Mouse (Mus musculus): ENCODE results near the gene Hlcs. TPM values are rescaled to one million over a fixed set of nuclear protein-coding genes. Genes with fewer than 3 reads are reported as not detected.

The Hlcs gene
- polyA plus RNA-seq, 1 experiment from 2014 or later: 8.4 TPM

- peaks cover 76% of the 10 kb centered on the region for H3K27me3 ChIP-seq (ENCODE audit: control insufficient read depth, insufficient read depth, low read length)
- no peak overlapping the region for H3K4me3 ChIP-seq (ENCODE audit: low read depth, low read length)
- H3K4me2 ChIP-seq (ENCODE audit: low read depth, severe bottlenecking): no peak overlapping the region
These were observed 218.9 kb downstream of the Hlcs start for GRCm38 (mm10) chr16:94094251-94095108.

DNA sequence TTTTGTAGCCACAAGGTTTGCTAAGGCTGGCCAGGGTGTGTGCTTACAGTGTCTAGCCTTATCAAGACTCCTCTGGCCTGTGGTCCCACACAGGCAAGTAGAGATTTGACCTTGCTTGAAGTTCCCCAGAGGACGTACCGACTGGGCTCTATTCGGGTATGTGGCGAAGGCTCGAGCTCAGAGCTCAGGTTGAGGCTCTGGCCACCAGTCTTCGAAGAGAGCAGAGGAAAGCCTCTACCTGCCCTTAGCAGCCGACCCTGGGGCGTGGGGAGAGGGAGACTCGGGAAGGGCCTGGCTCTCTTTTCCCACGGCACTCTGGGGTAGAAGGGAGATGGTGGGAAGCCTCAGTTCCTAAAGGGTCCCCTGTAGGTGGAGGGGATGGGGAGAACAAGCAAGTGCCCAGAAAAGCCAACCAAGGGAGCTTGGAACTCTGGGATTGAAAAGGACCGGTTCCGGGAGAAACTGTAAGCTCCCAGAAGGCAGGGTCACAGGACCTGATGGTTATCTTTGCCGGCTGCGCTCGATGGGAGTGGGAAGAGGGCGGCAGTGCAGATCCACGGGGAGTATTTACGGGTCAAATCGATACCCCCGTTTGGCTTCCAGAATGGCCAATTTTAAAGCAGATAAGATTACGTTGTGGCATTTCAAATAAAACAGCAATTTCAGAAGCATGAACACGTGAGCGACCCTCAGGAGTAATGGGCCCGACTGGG lies 220.1 kb downstream of the Hlcs start:
- 1% methylated on average over 24 of the region's 24 CpGs for WGBS
- peaks cover 11% of the 10 kb centered on the region; the same call in 1 of the 2 replicates for H3K4me1 ChIP-seq (ENCODE audit: control insufficient read depth, insufficient read depth, low read length)
- no peak overlapping the region for H3K27ac ChIP-seq (replicated peaks; ENCODE audit: low read depth, low read length)
- no peak overlapping the region for H3K4me2 ChIP-seq (ENCODE audit: low read depth, severe bottlenecking)
- no peak for ATAC-seq (ENCODE audit: insufficient number of reproducible peaks, low FRiP score, low TSS enrichment, low read depth)
- no peaks in the 10 kb centered on the region for H3K36me3 ChIP-seq (ENCODE audit: control insufficient read depth, insufficient read depth, low read length)
- no peak overlapping the region for H3K4me3 ChIP-seq (ENCODE audit: low read depth, low read length)
- H3K9me3 ChIP-seq (ENCODE audit: control insufficient read depth, low read length): no peaks in the 10 kb centered on the region
- peaks cover 84% of the 10 kb centered on the region for H3K27me3 ChIP-seq (ENCODE audit: control insufficient read depth, insufficient read depth, low read length)
- no peak overlapping the region for H3K9ac ChIP-seq (ENCODE audit: low read length)
- DNase-seq (ENCODE audit: low spot score): peak; percentile 64

More at GRCm38 (mm10) chr16:94094251-94095108, 218.9 kb downstream of the Hlcs start:
- peaks cover 11% of the 10 kb centered on the region; the same call in 1 of the 2 replicates for H3K4me1 ChIP-seq (ENCODE audit: control insufficient read depth, insufficient read depth, low read length)
- DNase-seq (ENCODE audit: low spot score): peak; percentile 65
- no peak overlapping the region for H3K27ac ChIP-seq (replicated peaks; ENCODE audit: low read depth, low read length)
- no peaks in the 10 kb centered on the region for H3K36me3 ChIP-seq (ENCODE audit: control insufficient read depth, insufficient read depth, low read length)
- no peak for ATAC-seq (ENCODE audit: insufficient number of reproducible peaks, low FRiP score, low TSS enrichment, low read depth)
- H3K9ac ChIP-seq (ENCODE audit: low read length): no peak overlapping the region
- under 1% methylated on average over 48 of the region's 48 CpGs for WGBS
- no peaks in the 10 kb centered on the region for H3K9me3 ChIP-seq (ENCODE audit: control insufficient read depth, low read length)

- Histone ChIP-seq H3K9ac (ENCODE audit: low read length) (no peak overlapping the region), H3K27ac (replicated peaks; ENCODE audit: low read depth, low read length) (no peak overlapping the region), H3K4me2 (ENCODE audit: low read depth, severe bottlenecking) (no peak overlapping the region), H3K4me1 (ENCODE audit: control insufficient read depth, insufficient read depth, low read length) (peaks cover 6% of the 10 kb centered on the region; the same call in 1 of the 2 replicates), H3K9me3 (ENCODE audit: control insufficient read depth, low read length) (no peaks in the 10 kb centered on the region), H3K27me3 (ENCODE audit: control insufficient read depth, insufficient read depth, low read length) (peaks cover 84% of the 10 kb centered on the region), H3K36me3 (ENCODE audit: control insufficient read depth, insufficient read depth, low read length) (no peaks in the 10 kb centered on the region), H3K4me3 (ENCODE audit: low read depth, low read length) (no peak overlapping the region)
- DNase-seq (ENCODE audit: low spot score) (peak; percentile 42), ATAC-seq (ENCODE audit: insufficient number of reproducible peaks, low FRiP score, low TSS enrichment, low read depth) (no peak)
- WGBS: under 1% methylated on average over 12 of the region's 12 CpGs
These were observed 220.7 kb downstream of the Hlcs start for GRCm38 (mm10) chr16:94092511-94093150.

DNA sequence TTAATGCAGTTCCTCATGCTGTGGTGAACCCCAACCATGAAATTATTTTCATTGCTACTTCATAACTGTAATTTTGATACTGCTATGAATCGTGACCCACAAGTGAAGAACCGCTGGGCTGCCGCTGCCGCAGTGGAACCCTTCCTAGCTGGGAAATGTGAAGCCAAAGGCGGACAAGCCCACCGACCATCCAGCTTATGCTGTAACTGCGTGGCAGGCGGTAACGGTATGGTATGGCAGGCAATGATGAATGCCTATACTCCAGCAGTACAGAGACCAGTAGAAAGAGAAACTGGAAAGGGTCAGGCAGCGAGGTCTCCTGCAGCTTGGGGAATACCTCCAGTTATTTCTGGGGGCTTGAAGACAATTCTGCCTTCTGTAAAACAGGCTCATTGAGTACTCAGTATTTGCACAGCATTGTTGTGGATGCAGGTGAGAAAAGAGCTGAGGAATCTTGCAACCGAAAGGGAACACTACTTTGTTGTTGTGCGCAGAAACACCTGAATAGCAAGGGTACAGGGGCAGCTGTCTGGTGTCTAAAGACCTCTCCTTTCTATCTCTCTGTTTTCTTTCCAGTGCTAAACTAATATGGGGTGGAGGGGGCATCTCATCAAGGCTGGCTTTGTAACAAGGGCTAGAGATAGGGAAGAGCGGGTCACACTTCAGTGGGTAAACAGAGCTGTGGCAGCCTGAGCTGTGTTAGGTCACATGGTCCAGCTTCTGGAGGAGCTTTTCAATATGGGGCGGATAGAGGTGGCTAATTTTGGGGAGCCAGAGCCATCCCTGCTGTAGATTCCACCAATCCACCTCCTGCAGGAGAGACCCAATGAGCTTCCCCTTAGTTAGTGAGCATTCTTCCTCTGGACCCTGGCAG lies 224.3 kb downstream of the Hlcs start:
- peak; percentile 51 for DNase-seq (ENCODE audit: low spot score)
- no peak overlapping the region for H3K4me3 ChIP-seq (ENCODE audit: low read depth, low read length)

GRCm38 (mm10) chr16:94088226-94088748 lies 225.1 kb downstream of the Hlcs start:
- Histone ChIP-seq H3K36me3 (ENCODE audit: control insufficient read depth, insufficient read depth, low read length) (no peaks in the 10 kb centered on the region), H3K27me3 (ENCODE audit: control insufficient read depth, insufficient read depth, low read length) (peaks cover 90% of the 10 kb centered on the region), H3K27ac (replicated peaks; ENCODE audit: low read depth, low read length) (no peak overlapping the region), H3K4me2 (ENCODE audit: low read depth, severe bottlenecking) (no peak overlapping the region), H3K9me3 (ENCODE audit: control insufficient read depth, low read length) (no peaks in the 10 kb centered on the region), H3K9ac (ENCODE audit: low read length) (no peak overlapping the region), H3K4me1 (ENCODE audit: control insufficient read depth, insufficient read depth, low read length) (peaks cover 15% of the 10 kb centered on the region; the same call in 1 of the 2 replicates), H3K4me3 (ENCODE audit: low read depth, low read length) (no peak overlapping the region)
- no peak for ATAC-seq (ENCODE audit: insufficient number of reproducible peaks, low FRiP score, low TSS enrichment, low read depth)
- DNase-seq (ENCODE audit: low spot score): peak; percentile 52
- 3% methylated on average over 11 of the region's 11 CpGs for WGBS

More for the DNA sequence above, 224.3 kb downstream of the Hlcs start:
- ATAC-seq (ENCODE audit: insufficient number of reproducible peaks, low FRiP score, low TSS enrichment, low read depth): no peak
- 3% methylated on average over 14 of the region's 14 CpGs for WGBS
- no peak overlapping the region for H3K9ac ChIP-seq (ENCODE audit: low read length)
- peaks cover 91% of the 10 kb centered on the region for H3K27me3 ChIP-seq (ENCODE audit: control insufficient read depth, insufficient read depth, low read length)
- H3K4me1 ChIP-seq (ENCODE audit: control insufficient read depth, insufficient read depth, low read length): peaks cover 15% of the 10 kb centered on the region; the same call in 1 of the 2 replicates
- H3K9me3 ChIP-seq (ENCODE audit: control insufficient read depth, low read length): no peaks in the 10 kb centered on the region
- no peaks in the 10 kb centered on the region for H3K36me3 ChIP-seq (ENCODE audit: control insufficient read depth, insufficient read depth, low read length)
- no peak overlapping the region for H3K4me2 ChIP-seq (ENCODE audit: low read depth, severe bottlenecking)
- H3K27ac ChIP-seq (replicated peaks; ENCODE audit: low read depth, low read length): no peak overlapping the region

DNA sequence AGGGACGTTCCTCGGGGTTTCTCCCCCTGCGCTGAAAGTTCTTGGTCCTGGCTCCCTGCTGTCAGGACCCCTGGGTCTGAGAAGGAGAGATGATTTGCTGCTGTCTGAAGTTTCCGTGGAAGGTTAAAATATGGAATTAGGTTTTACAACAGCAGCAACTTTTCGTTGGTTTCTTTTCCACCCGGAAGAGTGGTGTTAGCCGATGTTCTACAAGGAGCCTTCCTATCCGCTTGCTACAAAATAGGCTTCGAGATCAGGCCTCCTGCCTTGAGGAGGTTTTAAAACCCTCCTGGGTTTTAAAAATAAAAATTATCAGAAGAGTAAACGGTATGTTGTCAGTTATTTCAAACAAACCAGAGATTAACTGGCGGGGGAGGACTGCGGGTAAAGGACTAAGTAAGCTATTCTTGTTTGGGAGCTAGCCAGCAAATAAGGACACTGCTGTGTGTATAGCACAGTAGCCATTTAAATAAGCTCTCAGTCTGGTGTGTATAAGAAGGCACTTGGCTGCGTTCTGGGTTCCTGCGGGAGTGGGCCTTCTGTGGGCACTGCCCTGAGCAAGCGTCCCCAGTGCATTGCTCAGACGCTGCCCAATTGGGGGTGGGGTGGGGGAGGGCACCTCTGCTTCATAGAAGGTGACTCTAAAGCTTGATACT lies 225.7 kb downstream of the Hlcs start:
- peaks cover 15% of the 10 kb centered on the region; the same call in 1 of the 2 replicates for H3K4me1 ChIP-seq (ENCODE audit: control insufficient read depth, insufficient read depth, low read length)
- DNase-seq (ENCODE audit: low spot score) (peak; percentile 53), ATAC-seq (ENCODE audit: insufficient number of reproducible peaks, low FRiP score, low TSS enrichment, low read depth) (no peak)
- peak overlapping the region; percentile 16; the same call in 1 of the 2 replicates for H3K4me2 ChIP-seq (ENCODE audit: low read depth, severe bottlenecking)
- WGBS: 4% methylated on average over 16 of the region's 16 CpGs
- no peaks in the 10 kb centered on the region for H3K36me3 ChIP-seq (ENCODE audit: control insufficient read depth, insufficient read depth, low read length)
- H3K27me3 ChIP-seq (ENCODE audit: control insufficient read depth, insufficient read depth, low read length): peaks cover 90% of the 10 kb centered on the region
- H3K27ac ChIP-seq (replicated peaks; ENCODE audit: low read depth, low read length): no peak overlapping the region
- peak overlapping the region; percentile 26 for H3K4me3 ChIP-seq (ENCODE audit: low read depth, low read length)
- H3K9me3 ChIP-seq (ENCODE audit: control insufficient read depth, low read length): no peaks in the 10 kb centered on the region
- H3K9ac ChIP-seq (ENCODE audit: low read length): peak overlapping the region; percentile 28; the same call in 1 of the 2 replicates
